Mouse (Mus musculus) ovary, postnatal 10 days (tissue): ENCODE measurements at regions not wholly inside any gene's neighbourhood (a gene's known extent, or its start where the extent isn't known, plus 50 kb on each side); places are given as distances from the start of the nearest gene placed in this dataset.
"Not testable (repeated sequence)": the region's sequence is repeated elsewhere in the genome, so short reads cannot be mapped to it uniquely, and the experiment has no call there.

Experiments
- DNase-seq: peaks from one replicate; pipeline ENCODE4 v3.0.0; 2022; ENCODE audit warnings: low spot score

DNA sequence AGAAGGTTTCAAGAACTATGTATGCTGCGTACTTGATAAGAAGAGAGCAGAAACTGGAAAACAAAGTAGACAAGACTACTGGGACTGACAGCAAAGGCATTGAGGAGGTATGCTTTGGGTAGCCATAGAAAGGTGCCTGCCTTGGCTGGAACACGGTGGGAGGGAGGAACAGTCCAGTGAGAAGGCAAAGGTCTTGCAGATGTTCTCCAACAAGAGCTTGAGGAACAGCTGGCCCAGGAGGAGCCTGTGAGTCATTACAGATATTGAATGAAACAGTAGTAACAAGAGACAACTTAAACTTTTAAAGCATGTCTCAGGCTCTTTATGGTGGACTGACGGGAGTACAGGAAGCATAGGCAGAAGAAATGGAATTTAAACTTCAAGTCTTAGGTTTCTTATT, 424.9 kb upstream of the Sphkap start:
- no peak for DNase-seq

DNA sequence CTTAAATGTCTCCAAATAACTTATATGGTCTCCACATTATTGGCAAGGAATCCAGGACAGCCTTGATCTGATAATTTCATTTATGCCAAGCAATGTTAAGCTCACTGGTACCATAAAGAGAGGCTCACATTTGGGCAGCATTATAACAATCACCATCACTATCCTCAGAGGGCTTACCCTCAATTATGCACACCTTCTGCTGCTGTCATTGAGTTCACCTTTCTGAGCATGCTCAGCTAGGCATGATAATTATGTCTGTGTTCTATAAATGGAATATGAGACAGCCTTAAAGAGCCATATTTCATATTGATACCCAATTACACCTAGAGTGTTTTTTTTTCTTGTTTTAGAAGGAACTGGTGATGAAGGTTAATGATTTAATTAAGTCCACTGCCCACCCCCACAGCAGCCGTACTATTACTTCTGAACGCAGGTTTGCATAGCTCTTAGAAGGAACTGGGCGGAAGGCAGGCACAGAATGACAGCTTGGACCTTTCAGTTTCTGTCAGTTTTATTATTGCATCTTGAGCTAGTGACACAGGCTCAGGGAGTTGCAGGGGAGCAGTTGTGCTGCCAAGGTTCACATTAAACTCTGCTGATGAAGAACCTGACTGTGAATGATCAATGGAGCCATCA, 424.0 kb upstream of the Sphkap start:
- DNase-seq: no peak

DNA sequence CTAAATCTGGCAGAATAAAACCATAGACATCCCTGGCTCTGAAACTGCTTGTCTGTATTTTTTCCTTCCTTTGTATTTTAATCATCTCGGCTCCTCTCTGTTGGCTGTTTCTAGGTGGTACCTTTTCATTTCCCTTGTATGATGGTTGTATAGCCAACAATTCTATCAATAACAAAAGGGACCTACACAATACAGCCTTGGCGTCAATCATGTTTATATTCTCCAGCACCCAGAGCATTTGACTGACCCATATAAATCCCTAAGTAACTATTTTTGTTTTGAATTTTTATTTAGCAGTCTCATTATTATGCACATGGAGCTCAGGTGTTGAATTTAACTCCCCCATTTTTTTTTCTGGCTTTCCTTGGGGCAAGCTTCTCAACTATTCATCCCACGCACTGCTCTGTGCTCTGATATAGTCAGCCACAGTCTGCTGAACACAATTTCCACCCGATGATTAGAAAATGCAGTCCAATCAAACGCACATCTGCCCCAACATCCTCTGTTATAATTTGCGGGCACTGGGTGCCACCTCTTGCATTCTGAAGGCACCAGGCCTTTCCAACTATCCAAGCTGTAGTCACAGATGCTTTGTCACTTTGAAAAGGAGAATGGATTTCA, 422.1 kb upstream of the Sphkap start:
- no peak for DNase-seq

DNA sequence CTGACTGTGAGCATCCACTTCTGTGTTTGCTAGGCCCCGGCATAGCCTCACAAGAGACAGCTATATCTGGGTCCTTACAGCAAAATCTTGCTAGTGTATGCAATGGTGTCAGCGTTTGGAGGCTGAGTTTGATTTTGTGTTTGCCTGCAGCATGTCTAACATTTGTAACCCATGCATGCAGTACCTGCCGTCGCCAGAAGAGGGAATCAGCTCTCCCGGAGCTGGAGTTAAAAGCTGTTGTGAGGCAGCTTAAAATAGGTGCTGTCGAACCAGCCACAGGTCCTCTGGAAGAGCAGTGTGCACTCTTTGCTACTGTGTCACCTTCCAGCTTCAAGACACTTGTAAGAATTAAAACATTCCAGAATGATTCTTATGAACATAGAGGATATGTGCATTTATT, 403.2 kb upstream of the Sphkap start:
- DNase-seq: not testable (repeated sequence)

DNA sequence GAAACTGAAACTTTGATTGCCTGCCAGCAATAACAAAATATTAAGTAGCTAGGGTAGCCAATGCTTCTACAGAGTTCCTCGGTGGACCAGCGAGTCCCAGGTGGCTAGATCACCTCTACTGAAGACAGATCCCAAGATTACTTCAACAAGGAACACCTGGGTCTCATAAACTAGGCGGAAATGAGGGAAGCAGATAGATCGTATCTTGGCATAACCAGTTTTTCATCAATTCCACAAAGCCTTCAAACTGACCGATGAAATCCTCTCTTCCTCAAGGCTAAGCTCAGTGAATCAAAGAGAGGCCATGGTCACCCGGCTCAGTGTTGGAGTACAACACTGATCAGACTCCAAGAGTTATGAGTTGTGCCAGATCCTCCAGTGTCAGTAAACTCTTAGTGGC, 400.4 kb upstream of the Sphkap start:
- no peak for DNase-seq

DNA sequence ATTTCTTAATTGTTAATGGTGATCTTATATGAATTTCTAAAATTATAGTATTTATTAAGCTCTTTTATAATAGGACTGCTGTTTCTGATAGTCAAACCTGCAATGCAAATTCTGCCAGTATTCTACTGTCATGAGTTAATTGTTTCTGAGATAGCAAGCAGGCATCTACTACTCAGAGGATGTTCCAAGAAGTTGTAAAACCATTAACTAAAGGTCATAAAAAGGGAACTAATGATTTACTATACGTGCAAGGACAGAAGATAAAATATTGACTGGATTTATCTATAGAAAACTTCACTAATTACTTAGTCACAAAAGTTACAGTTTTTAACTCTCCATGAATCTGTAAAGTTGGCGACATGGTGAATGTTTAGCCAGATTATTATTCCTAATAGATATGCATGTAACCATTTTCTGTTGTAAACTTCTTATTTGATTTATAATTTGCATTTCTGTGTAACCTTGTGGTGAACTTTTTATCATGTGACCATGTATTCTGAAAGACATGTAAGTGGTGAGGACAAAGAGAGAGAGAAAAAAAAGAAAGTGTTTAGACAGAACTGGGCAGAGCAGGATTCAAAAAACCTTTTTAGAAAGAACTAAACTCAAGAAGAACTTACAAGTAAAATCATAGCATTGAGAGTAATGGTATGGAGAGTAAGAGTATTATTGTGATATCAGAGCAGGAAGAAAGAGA, 395.5 kb upstream of the Sphkap start:
- DNase-seq: no peak

DNA sequence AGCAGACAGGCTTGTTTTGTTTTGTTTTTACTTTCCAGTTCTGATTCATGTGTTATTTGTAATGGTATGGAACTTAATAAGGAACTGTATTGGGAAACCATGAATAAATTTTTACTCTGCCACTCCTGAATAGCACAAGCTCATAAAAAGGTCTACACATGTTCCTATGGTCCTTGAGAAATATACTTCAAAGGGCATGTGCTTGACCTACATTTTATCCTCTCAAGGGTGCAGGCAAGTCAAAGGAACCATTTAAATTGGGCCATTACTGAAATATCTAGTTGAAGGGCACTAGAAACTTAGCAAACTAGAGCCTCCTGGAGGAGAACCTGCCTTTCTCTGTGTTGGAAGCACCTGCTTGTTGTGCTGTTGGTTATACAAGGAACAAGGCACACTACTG, 393.8 kb upstream of the Sphkap start:
- no peak for DNase-seq

DNA sequence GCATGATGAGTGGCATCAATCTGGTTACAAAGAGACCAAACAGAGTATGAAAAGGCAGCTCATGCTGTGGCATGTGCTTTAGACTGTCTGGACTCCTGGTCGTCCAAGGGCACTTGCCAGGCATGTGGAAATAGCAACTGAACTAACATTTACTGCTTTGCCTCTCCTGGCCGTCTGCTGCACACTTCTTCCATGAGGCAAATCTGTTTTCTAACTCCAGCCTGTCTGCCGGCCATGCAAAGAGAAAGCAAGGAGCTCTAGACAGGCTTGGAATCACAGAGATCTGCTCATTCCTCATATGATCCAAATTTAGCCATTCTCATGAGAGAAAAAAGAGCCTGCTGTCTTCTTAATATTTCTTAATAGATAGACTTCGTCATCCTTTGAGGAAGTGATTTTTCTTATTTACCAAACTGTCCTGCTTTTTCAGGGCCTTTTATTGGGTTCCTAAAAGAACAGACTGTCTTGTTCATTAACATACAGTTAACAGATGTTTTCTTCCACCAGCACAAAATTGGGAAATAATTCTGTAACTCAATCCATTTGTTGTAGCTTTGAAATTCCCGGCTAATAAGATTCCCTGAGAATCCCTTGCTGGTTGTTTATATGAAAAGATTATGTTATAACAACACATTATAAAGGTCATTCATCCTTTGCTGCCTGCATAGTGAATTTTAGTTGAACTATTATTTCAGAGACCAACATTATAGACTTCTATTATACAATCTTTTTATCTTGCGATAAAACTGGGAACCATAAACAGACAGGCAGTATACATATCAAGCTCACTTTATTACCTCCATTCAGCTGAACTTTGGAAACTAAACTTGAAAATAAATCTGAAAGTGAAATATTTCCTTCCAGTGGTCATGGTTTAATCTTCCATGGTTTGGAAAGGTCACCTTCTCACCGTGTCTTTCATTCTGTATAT, 389.2 kb upstream of the Sphkap start:
- no peak for DNase-seq

DNA sequence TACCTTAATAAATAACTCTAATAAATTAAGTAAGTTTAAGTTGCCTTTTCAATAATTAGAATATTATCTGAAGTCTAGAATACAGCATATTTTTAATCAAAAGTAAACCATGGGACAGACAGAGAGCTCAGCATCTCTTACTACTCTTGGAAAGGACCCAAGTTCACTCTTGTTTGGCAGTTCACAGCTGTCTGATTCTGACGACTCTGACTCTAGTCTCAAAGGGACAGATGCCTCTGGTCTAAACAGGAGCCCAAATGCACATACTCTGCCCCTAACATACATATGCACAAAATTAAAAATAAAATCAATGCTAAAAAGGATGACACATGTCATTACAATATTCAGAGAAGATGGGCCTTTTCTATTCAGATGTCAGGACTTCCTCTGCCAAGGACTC, 369.2 kb upstream of the Sphkap start:
- DNase-seq: no peak

DNA sequence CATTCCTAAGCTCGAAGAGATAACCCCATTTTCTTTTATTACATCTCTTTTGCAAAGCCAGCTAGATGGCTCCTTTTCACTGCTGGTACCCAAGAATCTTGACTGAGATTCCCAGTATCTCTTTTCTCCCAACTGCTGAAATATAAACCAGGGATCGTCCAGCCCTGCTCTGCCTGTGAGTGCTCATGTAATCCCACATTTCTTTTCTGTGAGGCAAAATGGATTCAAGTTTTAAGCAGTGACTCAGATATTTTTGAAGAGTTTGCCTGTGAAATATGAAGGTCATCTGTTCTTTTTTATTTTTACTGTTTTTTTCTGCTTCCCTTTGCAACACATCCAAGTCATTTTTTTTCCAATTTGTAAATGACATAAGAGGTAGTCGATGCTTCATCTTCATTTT, 363.2 kb upstream of the Sphkap start:
- DNase-seq: no peak

DNA sequence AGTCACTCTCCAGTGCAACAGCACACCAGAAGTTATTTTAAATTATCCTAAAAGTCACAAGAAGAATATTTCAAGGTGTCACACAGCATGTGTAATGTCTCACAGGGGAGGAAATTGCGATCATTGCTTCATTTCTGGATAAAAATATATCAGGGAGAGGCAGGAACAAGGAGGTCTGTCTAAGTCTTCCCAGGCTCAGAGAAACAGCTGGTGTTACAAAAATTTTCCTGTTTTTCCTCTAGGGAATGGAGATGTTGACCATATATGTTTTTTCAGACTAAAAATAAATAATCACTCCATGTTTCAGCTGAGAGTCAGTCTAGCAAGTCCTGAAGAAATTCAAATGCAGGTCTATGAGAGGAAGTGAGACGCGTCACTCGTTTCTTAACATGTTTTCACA, 353.5 kb upstream of the Sphkap start:
- DNase-seq: no peak

DNA sequence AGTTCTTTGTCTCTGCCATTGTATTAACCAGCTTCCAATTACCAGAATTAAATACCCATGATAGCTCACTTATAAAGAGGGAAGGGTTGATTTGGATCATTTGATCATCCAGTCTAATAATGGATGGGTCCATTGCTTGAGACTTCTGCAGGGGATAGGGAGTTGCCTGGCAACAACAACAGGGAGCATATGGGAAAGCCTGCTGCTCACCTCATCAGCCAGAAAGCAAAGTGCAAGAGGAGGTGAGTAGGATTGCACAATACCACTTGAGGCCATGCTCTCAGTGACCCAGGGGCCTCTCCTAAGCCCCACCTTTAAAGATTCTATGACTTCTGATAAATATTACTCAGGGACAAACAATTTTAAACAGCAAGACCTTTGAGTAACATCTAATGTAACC, 348.9 kb upstream of the Sphkap start:
- DNase-seq: no peak

DNA sequence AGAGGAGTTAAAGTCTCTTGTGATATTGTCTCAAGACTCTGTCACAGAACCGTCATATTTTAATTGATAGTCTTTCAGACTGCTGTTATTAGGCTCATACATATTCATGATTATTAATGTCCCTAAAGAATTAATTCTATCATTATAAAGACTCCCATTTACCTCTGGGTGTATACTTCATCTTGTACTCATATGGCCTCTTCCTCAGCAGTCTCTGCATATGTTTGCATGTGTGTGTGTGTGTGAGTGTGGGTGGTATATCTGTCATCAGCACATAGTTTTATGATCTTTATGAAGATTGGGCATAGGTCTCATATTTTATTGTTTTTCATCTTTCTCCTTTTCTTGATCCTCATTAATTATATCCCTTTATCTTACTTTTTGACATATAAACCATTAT, 347.3 kb upstream of the Sphkap start:
- no peak for DNase-seq

DNA sequence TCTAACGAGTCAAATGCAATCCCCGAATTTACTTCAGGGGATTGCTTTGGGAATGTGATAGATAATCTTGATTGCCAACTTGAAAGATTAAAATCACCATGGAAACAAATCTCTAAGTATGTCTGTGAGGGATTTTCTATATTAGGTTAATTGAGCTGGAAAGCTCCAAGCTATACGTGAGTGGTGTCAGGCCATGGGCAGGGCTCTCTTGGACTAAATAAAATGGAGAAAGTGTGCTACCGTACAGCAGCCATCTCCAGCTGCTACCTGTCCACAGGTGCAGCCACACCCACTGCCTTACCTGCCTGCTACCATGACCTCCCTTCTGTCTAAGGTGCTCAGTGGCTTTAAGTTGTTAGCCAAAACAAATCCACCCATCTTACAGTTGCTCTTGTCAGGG, 345.0 kb upstream of the Sphkap start:
- DNase-seq: no peak

DNA sequence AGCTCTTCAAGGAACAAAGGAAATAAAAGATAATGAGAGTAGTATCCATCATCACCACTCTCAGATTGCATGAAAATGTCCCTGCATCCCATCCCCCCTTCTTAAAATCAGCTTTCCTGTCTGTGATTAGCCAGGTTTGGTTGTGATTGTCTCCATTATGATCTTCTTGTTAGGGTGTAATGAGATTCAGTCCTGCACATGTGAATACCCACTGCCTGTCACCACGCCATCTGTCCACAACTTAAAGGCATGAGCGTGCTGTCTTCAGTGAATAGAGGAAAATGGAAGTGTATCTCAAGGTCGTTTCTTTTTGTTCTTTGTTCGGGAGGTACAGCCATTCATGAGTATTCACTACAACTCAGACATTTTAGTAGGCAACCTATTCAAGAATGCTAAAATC, 341.0 kb upstream of the Sphkap start:
- no peak for DNase-seq

DNA sequence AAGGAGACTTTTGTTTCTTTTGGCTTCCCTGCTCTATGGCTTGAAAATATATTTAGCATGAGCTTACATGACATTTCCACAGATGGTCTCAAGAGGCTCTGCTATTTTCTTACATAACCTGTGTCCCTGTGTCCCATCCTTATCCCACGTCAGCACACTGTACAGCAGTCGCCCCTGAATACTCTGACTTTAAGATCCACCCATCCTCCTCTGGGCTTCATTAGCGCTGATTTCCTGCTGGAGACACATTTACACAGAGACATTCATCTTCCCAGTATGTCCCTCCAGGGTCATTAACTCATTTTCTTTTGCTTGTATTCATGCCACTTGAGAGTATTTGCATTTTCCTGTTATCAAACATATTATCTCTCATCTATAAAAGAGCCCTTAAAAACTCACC, 340.1 kb upstream of the Sphkap start:
- no peak for DNase-seq

DNA sequence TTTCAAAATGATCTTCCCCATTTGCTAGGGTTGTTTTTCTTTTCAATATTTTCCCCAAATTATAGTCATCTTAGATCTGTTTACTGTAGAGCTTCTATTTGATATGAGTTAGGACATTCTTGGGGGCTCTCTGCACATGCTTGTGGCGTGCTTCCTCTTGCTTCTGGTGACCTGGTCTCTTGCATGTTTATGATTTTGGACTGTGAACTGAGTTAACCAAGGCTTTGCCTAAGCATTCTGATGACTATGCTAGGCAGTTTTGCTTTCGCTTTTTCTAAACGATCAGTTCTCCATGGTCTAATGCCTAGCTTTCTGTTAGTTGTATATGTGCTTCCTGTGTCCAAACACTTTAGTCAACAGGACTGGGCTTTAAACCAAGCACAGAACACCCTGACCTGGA, 339.4 kb upstream of the Sphkap start:
- DNase-seq: no peak

DNA sequence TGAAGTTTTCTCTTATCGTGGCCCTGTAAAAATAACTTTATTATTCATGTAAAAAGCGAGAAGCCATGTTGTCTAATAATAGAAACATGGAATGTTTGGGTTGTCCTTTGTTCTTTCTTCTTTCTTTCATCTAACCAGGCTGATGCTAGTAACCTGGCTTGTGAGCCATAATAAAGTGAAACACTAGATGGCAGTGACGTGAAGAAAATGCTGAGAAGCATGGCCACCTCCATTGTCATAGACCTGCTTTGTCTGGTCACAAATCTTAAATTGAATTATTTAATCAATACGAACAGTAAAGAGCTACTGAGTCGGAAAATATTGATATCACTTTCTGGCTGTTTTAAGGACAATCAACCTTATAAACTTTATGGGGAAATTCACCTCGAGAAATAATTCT, 338.0 kb upstream of the Sphkap start:
- DNase-seq: no peak

DNA sequence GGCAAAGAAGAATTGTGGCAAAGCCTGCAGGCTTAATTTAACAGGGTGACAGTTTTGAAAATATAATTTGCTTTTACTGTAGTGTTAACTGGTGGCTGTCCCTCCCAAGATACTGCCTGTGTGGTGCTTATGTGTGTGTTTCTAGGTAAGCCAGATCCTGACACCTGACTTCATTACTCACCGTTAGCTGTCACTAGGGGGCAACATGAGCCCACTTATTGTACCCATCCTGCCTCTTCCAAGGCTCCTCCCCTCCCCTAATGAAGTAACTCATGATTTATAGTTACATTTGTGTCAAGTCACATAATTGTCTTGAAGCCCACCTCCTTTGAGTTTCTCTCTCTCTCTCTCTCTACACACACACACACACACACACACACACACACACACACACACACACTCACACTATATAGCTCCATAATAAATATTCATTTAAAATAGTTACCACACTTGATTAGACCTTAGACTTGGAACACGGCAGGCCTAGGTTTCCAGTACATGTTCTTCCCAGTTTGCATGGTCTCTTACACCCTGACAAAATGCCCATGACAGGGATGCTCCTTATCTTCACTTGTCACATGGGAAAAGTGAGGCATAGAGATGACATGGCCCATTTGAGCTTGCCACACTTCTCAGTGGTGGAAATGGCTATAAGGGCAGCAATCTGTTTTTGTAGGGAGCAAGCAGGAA, 328.6 kb upstream of the Sphkap start:
- no peak for DNase-seq

DNA sequence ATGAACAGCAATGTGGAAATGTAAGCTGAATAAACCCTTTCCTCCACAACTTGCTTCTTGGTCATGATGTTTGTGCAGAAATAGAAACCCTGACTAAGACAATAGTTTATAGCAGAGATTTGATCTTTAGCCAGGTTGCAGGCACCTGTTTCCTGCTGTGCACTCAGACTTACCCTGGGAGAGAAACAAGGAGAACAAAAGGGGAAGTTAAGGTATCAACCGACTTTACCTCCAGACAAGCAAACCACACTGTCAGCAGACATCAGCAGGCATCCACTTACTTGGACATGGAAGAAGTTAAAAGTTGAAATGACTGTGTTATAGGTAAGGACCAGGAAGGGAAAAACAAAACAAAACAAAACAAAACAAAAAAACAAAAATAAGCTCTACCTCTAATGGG, 323.7 kb upstream of the Sphkap start:
- no peak for DNase-seq

DNA sequence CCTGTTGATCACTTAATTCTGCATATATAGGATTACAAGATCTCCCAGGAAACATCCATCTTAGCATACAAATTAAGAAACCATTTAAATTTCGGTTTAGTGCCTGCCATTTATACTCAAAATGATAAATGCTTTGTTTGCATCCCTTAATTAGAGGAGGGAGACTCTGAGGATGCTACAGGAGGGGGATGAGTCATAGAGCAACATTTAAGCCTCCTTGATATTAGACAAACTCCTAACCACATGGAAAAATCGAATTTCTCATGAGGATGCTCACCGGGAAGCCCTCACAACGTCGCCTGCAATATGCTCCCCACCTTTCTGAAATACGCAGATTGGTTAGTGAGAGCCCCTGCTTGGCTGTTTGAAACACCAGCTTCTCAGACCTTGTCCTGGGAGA, 320.8 kb upstream of the Sphkap start:
- DNase-seq: no peak

DNA sequence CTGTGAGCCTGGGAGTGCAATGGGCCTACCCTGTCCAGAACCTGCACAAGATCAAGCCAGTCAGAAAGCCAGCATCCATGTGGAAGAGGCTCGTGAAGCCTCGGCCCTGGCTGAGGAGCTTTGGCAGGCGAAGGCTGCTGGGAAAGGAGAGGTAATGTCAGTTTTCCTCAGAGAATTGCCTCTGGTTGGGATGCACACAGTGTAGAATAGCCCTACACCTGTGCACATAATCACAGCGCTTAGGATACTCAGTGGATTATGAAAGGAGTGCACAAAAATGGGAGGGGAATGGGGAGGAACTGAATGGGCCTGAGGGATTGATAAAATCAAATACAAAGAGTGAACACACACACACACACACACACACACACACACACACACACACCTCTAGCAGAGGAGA, 319.9 kb upstream of the Sphkap start:
- no peak for DNase-seq
